Mouse (Mus musculus): ENCODE measurements around the gene Nat8f5. TPM values are rescaled to one million over a fixed set of nuclear protein-coding genes. Genes with fewer than 3 reads are reported as not detected.
"Not testable (repeated sequence)": the region's sequence is repeated elsewhere in the genome, so short reads cannot be mapped to it uniquely, and the experiment has no call there.

The Nat8f5 gene
- polyA plus RNA-seq, 1 experiment, result not detected

DNA sequence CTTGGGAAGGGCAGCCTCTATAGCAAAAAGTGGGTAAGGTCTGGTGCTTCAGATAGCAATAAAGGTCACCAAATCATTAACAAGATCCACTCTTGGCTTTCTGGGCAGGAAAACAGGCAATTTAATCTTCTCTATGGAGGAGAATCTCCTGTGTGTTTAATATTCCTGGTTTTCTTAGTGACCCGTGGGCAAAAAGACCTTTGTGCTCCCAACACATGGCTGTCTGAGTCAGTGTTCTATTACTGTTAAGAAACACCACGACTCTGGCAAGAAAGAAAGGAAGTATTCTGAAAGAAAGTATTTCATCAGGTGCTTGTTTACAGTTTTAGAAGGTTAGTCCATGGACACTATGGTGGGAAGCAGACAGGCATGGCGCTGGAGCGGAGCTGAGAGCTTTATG, 1.5 kb upstream of the Nat8f5 start:
- no peak overlapping the region for H3K4me3 ChIP-seq (replicated peaks)
- no peaks in the 10 kb centered on the region for H3K27me3 ChIP-seq (ENCODE audit: control insufficient read depth)
- TF ChIP-seq TAL1 (IDR thresholded peaks at IDR 0.05; ENCODE audit: low read length) (no peak), GATA1 (IDR thresholded peaks at IDR 0.05; ENCODE audit: low read length) (no peak)
- no peaks in the 10 kb centered on the region for H3K4me1 ChIP-seq (ENCODE audit: control insufficient read depth)
- H3K9me3 ChIP-seq (ENCODE audit: control insufficient read depth, low read length), result no peaks in the 10 kb centered on the region
- no peaks in the 10 kb centered on the region for H3K36me3 ChIP-seq (ENCODE audit: control insufficient read depth)

DNA sequence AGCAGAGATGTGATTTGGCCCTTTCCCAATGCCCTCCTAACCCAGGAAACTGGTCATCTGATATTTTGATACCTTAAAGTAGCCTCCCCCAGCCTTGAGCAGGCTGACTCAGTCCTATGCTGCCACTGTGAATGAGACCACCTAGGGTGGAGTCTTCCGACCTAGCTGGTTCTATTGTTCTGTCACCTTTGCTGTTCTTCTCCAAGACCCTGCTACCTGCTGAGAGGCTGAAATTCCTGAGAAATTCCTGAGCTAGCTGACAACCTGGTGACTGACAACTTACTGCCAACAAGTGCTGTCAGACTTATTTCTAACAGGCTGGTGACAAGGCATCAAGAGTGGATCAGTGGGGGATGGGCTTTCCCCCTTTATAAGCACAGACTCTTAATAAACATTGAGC, 2.4 kb downstream of the Nat8f5 start:
- Histone ChIP-seq H3K9me3 (ENCODE audit: control insufficient read depth, low read length) (no peaks in the 10 kb centered on the region), H3K27me3 (ENCODE audit: control insufficient read depth) (no peaks in the 10 kb centered on the region), H3K36me3 (ENCODE audit: control insufficient read depth) (no peaks in the 10 kb centered on the region), H3K4me3 (replicated peaks) (no peak overlapping the region), H3K4me1 (ENCODE audit: control insufficient read depth) (no peaks in the 10 kb centered on the region)
- TF ChIP-seq GATA1 (IDR thresholded peaks at IDR 0.05; ENCODE audit: low read length) (no peak), TAL1 (IDR thresholded peaks at IDR 0.05; ENCODE audit: low read length) (no peak)

DNA sequence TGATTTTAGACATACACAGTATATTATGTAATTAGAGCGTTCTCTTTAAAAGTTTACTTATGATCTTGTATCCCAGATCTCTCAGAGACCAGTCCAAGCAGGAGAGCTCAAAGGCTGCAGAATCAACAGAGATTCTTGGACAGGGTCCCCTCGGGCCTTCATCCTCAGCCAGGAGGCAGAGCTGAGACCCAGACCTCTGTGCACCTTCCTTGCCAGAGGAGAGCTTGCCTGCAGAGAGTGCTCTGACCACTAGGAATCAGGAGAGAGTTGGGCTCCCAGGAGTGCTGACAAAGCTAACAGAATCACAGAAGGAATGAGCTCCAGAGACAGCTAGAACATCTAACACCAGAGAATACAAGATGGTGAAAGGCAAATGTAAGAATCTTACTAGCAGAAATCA, 7.4 kb downstream of the Nat8f5 start:
- no peak overlapping the region for H3K4me3 ChIP-seq (replicated peaks)
- TF ChIP-seq TAL1 (IDR thresholded peaks at IDR 0.05; ENCODE audit: low read length) (no peak), GATA1 (IDR thresholded peaks at IDR 0.05; ENCODE audit: low read length) (no peak)
- H3K36me3 ChIP-seq (ENCODE audit: control insufficient read depth), result no peaks in the 10 kb centered on the region
- H3K9me3 ChIP-seq (ENCODE audit: control insufficient read depth, low read length), result no peaks in the 10 kb centered on the region
- no peaks in the 10 kb centered on the region for H3K4me1 ChIP-seq (ENCODE audit: control insufficient read depth)
- no peaks in the 10 kb centered on the region for H3K27me3 ChIP-seq (ENCODE audit: control insufficient read depth)

DNA sequence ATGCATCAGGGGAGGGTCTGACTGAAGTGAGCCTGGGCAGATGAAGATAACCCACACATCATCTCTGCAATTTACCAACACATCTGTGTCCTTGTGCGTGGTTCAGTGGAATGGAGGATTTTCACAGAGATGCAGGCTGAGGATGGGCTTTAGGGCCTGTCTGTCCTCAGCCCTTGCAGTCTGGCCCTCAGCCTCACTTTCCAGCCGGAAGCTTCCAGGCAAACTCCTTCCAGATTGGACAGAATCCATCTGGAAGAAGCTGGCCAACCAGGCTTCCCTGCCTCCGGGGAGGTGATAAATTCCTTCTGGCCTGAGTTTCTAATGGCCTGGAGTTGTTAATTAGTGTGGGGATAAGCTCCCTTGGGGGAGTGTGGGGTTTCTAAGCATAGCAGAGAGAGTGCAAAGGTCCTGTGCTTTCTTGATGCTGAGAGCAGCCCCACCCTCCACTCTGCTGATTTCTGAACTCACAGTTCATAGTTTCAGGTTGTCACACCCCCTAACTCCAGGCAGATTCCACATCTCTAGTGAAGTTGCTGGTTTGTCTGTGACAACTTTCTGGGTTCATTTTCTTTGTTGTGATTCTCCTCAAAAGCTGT, 9.7 kb downstream of the Nat8f5 start:
- not testable (repeated sequence) for H3K4me3 ChIP-seq (replicated peaks); H3K9me3 ChIP-seq (ENCODE audit: control insufficient read depth, low read length); H3K36me3 ChIP-seq (ENCODE audit: control insufficient read depth); H3K4me1 ChIP-seq (ENCODE audit: control insufficient read depth); H3K27me3 ChIP-seq (ENCODE audit: control insufficient read depth)

DNA sequence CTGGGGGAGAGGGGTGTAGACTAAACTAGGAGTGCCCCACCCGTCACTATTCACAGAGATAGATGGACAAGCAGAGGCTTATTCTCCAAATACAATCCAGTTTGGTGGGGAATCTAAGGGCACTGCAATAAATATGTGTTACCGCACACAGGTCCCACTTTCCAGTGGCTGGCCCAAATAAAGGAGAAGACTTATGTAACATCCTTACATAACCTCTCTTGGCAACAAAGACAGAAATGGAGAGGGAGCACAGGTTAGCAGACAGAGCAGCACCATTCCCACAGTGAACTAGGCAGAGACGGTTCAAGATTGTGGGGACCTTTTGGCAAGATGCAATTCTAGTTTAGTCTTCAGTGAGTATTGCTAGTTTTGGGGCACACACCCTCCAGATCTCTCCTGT, 10.3 kb downstream of the Nat8f5 start:
- not testable (repeated sequence) for H3K9me3 ChIP-seq (ENCODE audit: control insufficient read depth, low read length); H3K4me3 ChIP-seq (replicated peaks); H3K36me3 ChIP-seq (ENCODE audit: control insufficient read depth); H3K4me1 ChIP-seq (ENCODE audit: control insufficient read depth); H3K27me3 ChIP-seq (ENCODE audit: control insufficient read depth)

DNA sequence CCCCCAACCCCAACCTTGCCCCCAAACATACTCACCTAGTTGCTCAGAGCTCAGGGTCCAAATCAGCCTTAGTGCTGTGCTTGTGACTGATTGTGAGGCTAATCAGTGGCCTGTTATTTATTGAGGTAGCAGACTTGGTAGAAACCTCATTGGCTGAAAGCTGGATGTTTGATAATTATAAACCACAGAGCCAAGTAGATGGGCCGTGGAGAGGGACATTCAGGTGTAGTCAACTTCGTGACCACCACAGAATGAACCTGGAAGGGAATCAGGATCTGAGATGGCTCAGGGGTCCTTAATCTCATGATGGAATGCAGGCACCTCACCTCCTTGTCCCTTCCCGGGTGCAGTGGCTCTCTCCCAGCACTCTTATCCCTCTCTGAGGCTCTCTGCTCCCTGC, 11.0 kb downstream of the Nat8f5 start:
- H3K4me3 ChIP-seq (replicated peaks); H3K27me3 ChIP-seq (ENCODE audit: control insufficient read depth); H3K9me3 ChIP-seq (ENCODE audit: control insufficient read depth, low read length); H3K4me1 ChIP-seq (ENCODE audit: control insufficient read depth); H3K36me3 ChIP-seq (ENCODE audit: control insufficient read depth): not testable (repeated sequence)

DNA sequence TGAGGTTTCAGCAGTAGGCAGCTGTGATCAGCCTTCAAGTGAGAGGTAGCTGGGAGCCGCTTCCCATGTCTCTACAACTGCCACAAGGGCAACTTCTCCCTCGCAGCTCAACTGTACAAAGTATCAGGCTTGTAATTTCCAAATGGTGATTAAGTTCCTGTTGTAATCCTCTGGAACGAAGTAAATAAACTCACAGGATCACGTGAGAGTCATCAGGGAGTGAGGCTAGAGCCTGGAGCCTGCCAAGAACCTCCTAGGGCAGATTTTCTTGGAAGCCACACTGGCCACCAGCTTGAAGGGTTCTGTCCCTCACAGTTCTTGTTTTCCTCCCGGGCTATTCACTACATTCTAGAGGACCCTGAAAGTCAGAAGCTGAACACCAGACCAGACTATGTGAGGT, 17.6 kb downstream of the Nat8f5 start:
- not testable (repeated sequence) for H3K36me3 ChIP-seq (ENCODE audit: control insufficient read depth); H3K9me3 ChIP-seq (ENCODE audit: control insufficient read depth, low read length); H3K4me1 ChIP-seq (ENCODE audit: control insufficient read depth); H3K27me3 ChIP-seq (ENCODE audit: control insufficient read depth); H3K4me3 ChIP-seq (replicated peaks)

Other genes starting within 250 kb of the Nat8f5 start
- gene Alms1, start 233.4 kb downstream of the Nat8f5 start, polyA plus RNA-seq (2012), result 0.07 and 0.10 TPM in 2 replicates
- not detected in 2 replicates for gene Nat8f7, start 107.8 kb downstream of the Nat8f5 start, polyA plus RNA-seq (2012)
- not detected in 2 replicates for gene Nat8f3, start 55.2 kb downstream of the Nat8f5 start, polyA plus RNA-seq (2012)
- not detected in 2 replicates for gene Nat8f6, start within 50 bp of the Nat8f5 start, polyA plus RNA-seq (2012)
- gene Nat8, start 11.1 kb upstream of the Nat8f5 start, polyA plus RNA-seq (2012), result not detected in 2 replicates
- gene Nat8f2, start 48.2 kb upstream of the Nat8f5 start, polyA plus RNA-seq (2012), result not detected in 2 replicates
- 0.06 TPM in 1 of 2 replicates, not detected in the other for gene Nat8f4, start 83.9 kb upstream of the Nat8f5 start, polyA plus RNA-seq (2012)
- 0.18 and 0.21 TPM in 2 replicates for gene Tprkb, start 90.9 kb upstream of the Nat8f5 start, polyA plus RNA-seq (2012)
- gene Nat8f1, start 94.7 kb upstream of the Nat8f5 start, polyA plus RNA-seq (2012), result 0.13 TPM in 1 of 2 replicates, not detected in the other
- gene Dusp11, start 140.7 kb upstream of the Nat8f5 start, polyA plus RNA-seq (2012), result 2.2 and 2.3 TPM in 2 replicates
- not detected in 2 replicates for gene Figla, start 195.2 kb upstream of the Nat8f5 start, polyA plus RNA-seq (2012)
- 39.0 and 41.8 TPM in 2 replicates for gene Add2, start 207.7 kb upstream of the Nat8f5 start, polyA plus RNA-seq (2012)